Mouse (Mus musculus): ENCODE measurements around the gene Vac14. TPM values are rescaled to one million over a fixed set of nuclear protein-coding genes. Genes with fewer than 3 reads are reported as not detected.

Gene Vac14
- polyA plus RNA-seq, 1 experiment from 2014 or later, result 33.6 TPM

- H3K4me3 ChIP-seq, result peak within 1 kb of the TSS; percentile 83
- WGBS, result 3% methylated on average over 66 of the region's 75 CpGs
- H3K9ac ChIP-seq, result peak within 1 kb of the TSS; percentile 99
- peak within 1 kb of the TSS; percentile 94 for H3K27ac ChIP-seq (replicated peaks)
- no peaks in the 10 kb centered on the region for H3K27me3 ChIP-seq
- H3K36me3 ChIP-seq, result no peaks in the 10 kb centered on the region
- peaks cover 84% of the 10 kb centered on the region for H3K4me1 ChIP-seq (replicated peaks)
- H3K9me3 ChIP-seq, result no peaks in the 10 kb centered on the region
- ATAC-seq (ENCODE audit: low FRiP score, low read depth), result peak; percentile 68
- H3K4me2 ChIP-seq, result peak within 1 kb of the TSS; percentile 97
Observed at GRCm38 (mm10) chr8:110720685-110721598, 102.6 kb downstream of the Vac14 start, which contains the start of gene Mtss1l. Mtss1l (plus strand) TSS chr8:110721476.

DNA sequence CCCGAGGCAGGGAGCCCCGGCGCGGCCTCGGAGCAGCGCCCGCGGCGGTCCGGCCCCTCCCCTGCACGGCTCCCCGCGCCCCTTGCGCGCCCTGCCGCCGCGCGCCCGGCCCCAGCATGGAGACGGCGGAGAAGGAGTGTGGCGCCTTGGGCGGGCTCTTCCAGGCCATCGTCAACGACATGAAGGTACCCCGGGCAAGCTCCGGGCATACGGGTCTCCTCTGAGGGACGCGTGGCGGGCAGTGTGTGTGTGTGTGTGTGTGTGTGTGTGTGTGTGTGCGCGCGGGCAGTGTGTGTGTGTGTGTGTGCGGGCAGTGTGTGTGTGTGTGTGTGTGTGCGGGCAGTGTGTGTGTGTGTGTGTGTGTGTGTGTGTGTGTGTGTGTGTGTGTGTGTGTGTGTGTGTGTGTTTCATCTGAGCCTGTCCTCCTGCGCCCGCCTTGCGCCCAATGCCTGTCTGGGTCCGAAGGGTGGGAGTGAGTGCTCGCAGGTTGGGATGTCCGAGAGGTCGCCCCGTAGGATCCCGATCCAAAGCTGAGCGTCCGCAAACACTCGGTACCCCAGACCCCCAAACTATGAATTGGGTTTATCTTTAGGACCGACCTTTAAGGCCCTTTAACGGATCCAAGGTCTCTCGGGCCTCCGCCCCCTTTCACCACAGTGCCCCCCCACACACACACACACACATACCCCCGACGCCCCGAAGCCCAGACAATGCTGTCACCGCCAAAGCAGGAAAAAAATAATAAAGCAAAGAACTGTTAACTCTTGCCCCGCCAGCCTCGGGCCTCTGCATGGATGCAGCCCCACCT lies 103.4 kb downstream of the Vac14 start:
- Histone ChIP-seq H3K27me3 (no peaks in the 10 kb centered on the region), H3K4me3 (peak overlapping the region; percentile 83), H3K9ac (peak overlapping the region; percentile 99), H3K36me3 (no peaks in the 10 kb centered on the region), H3K27ac (replicated peaks) (peak overlapping the region; percentile 94), H3K9me3 (no peaks in the 10 kb centered on the region), H3K4me2 (peak overlapping the region; percentile 97), H3K4me1 (replicated peaks) (peaks cover 82% of the 10 kb centered on the region)
- ATAC-seq (ENCODE audit: low FRiP score, low read depth), result peak; percentile 38
- WGBS, result under 1% methylated on average over 48 of the region's 59 CpGs

DNA sequence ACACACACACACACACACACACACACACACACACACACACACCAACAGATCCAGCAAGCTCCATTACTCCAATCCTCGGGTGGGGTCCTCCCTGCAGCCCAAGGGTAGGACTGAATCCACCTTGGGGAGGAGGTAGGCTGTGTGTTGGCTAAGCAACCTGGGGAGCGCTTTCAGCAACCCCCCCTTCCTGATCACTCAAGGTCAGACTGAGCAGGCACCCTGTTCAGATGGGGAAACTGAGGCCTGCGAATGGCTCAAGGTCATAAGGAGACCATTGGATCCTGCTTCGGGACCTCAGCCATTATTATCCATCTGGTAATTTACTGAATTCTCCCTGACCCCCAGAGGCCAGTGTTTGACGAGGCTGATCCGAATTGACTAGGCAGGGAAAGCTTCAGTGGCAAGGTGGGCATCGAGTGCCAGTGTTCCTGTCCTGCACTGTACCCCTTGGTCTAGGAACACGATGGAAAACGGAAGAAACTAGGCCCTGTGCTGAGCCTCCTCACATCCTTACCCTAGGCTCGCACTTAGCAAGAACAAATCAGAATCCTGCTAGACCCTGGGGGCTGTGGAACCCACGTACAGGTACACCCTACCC lies 104.1 kb downstream of the Vac14 start:
- 29% methylated on average over 11 of the region's 11 CpGs for WGBS
- peak overlapping the region; percentile 94 for H3K27ac ChIP-seq (replicated peaks)
- no peaks in the 10 kb centered on the region for H3K9me3 ChIP-seq
- H3K36me3 ChIP-seq, result peaks cover 6% of the 10 kb centered on the region
- peak overlapping the region; percentile 83 for H3K4me3 ChIP-seq
- peak overlapping the region; percentile 99 for H3K9ac ChIP-seq
- peaks cover 82% of the 10 kb centered on the region for H3K4me1 ChIP-seq (replicated peaks)
- ATAC-seq (ENCODE audit: low FRiP score, low read depth), result no peak
- peak overlapping the region; percentile 97 for H3K4me2 ChIP-seq
- no peaks in the 10 kb centered on the region for H3K27me3 ChIP-seq

GRCm38 (mm10) chr8:110724493-110724892 lies 106.1 kb downstream of the Vac14 start:
- Histone ChIP-seq H3K27me3 (no peaks in the 10 kb centered on the region), H3K9me3 (no peaks in the 10 kb centered on the region), H3K9ac (0 out of 2 replicates have a peak overlapping the region, but pooled peaks have one; percentile 99), H3K4me1 (replicated peaks) (peaks cover 67% of the 10 kb centered on the region), H3K36me3 (peaks cover 26% of the 10 kb centered on the region), H3K4me3 (peak overlapping the region; percentile 13), H3K27ac (replicated peaks) (peak overlapping the region; percentile 75), H3K4me2 (peak overlapping the region; percentile 97)
- WGBS, result 81% methylated on average over 3 of the region's 3 CpGs
- no peak for ATAC-seq (ENCODE audit: low FRiP score, low read depth)

DNA sequence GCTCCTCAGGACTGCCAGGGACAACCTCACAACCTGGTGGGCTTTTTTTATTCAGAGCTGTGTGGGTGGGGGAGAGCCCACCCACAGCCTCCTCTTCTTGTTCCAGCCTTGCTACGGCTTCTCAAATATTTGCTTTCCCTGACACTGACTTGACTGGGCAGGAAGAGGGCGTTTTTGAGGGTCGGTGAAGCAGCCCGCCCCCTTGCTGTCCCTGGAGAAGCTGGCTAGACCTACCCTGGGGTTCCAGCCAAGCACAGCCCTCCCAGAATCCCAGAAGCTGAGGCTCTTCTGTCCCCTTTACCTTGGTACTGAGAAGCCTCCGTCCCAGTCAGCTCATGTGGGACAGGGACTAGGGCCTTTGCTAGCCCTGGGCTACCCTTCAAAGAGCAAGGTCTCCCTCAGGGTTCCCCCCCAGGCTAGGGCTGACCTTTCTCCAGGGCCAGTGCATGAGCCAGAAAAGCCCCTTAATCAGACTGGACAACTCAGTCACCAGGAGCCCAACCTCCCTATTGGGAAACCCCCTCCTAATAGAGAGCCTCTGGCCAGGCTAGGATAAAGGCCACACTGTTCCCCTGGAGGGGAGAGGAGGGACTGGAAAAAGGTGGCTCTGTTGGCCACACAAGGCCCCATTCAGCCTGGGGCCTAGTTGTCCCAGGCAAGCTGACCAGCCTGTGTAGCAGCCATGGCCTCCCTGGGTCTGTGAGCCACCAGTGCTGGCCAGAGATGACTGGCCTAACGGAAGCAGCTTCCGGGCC lies 106.9 kb downstream of the Vac14 start:
- H3K4me2 ChIP-seq, result peak overlapping the region; percentile 97
- peak; percentile 16; the same call in 1 of the 2 replicates for ATAC-seq (ENCODE audit: low FRiP score, low read depth)
- 48% methylated on average over 7 of the region's 7 CpGs for WGBS

GRCm38 (mm10) chr8:110726893-110727292 lies 108.5 kb downstream of the Vac14 start:
- H3K36me3 ChIP-seq, result peaks cover 49% of the 10 kb centered on the region

More for the DNA sequence above, 106.9 kb downstream of the Vac14 start:
- H3K4me3 ChIP-seq, result peak overlapping the region; percentile 13; the same call in 1 of the 2 replicates
- H3K27ac ChIP-seq (replicated peaks), result peak overlapping the region; percentile 75
- peaks cover 34% of the 10 kb centered on the region for H3K36me3 ChIP-seq
- peaks cover 60% of the 10 kb centered on the region for H3K4me1 ChIP-seq (replicated peaks)
- no peaks in the 10 kb centered on the region for H3K27me3 ChIP-seq
- no peaks in the 10 kb centered on the region for H3K9me3 ChIP-seq
- H3K9ac ChIP-seq, result 0 out of 2 replicates have a peak overlapping the region, but pooled peaks have one; percentile 99

DNA sequence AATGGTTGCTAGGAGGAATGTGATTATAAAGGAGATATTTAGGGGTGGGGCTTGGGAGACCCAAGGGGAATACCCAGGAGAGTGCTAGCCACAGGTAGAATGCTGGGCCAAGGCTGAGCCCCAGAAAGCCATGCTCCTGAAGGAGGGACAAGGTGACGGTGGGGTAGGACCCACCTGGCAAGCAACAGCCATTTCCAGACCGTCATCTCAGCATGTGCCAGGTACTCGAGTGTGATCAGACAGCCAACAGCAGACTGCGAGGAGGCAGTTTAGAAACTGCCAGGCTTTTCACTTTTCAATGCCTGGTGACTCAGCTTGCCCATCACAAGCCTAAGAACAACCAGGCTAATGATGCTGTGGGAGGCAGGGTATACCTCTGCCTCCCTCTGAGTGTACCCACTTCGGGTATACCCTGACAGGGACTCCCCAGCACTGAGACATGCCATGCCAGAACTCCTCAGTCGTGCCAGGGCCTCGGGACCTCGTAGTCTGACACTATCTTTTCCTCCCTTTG lies 113.0 kb downstream of the Vac14 start:
- Histone ChIP-seq H3K4me2 (no peak overlapping the region), H3K27ac (replicated peaks) (no peak overlapping the region), H3K4me3 (no peak overlapping the region), H3K9ac (no peak overlapping the region), H3K27me3 (no peaks in the 10 kb centered on the region), H3K4me1 (replicated peaks) (peaks cover 11% of the 10 kb centered on the region), H3K36me3 (peaks cover 88% of the 10 kb centered on the region), H3K9me3 (no peaks in the 10 kb centered on the region)
- WGBS, result 95% methylated on average over 8 of the region's 8 CpGs
- ATAC-seq (ENCODE audit: low FRiP score, low read depth), result no peak

More at GRCm38 (mm10) chr8:110726893-110727292, 108.5 kb downstream of the Vac14 start:
- Histone ChIP-seq H3K4me3 (no peak overlapping the region), H3K4me2 (0 out of 2 replicates have a peak overlapping the region, but pooled peaks have one; percentile 12), H3K4me1 (replicated peaks) (peaks cover 52% of the 10 kb centered on the region), H3K9me3 (no peaks in the 10 kb centered on the region), H3K27ac (replicated peaks) (peak overlapping the region; percentile 75; the same call in 1 of the 2 replicates), H3K9ac (peak overlapping the region; percentile 21; the same call in 1 of the 2 replicates), H3K27me3 (no peaks in the 10 kb centered on the region)
- 6% methylated on average over 18 of the region's 18 CpGs for whole genome bisulfite sequencing
- no peak for ATAC-seq (ENCODE audit: low FRiP score, low read depth)

DNA sequence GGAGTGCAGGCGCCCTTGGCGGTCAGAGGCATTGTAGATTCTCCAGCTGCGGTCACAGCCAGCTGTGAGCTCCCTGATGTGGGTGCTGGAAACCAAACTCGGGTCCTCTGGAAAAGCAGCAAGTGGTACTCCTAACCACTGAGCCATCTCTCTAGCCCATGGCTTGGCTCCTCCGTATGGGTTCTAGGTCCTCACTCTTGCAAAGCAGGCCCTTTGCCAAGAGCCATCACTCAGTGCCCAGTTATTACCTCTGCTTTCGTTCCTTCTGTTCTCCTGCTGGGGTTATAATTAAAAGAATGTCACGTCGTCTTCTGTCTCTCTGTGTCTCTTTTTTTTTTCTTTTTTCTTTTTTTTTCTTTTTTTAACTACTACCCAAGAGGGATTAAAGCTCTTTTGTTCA lies 114.7 kb downstream of the Vac14 start:
- no peak overlapping the region for H3K27ac ChIP-seq (replicated peaks)
- no peak overlapping the region for H3K4me2 ChIP-seq
- peaks cover 92% of the 10 kb centered on the region for H3K36me3 ChIP-seq
- H3K9me3 ChIP-seq, result no peaks in the 10 kb centered on the region
- ATAC-seq (ENCODE audit: low FRiP score, low read depth), result no peak
- H3K9ac ChIP-seq, result no peak overlapping the region
- H3K4me3 ChIP-seq, result no peak overlapping the region
- no peaks in the 10 kb centered on the region for H3K4me1 ChIP-seq (replicated peaks)
- H3K27me3 ChIP-seq, result no peaks in the 10 kb centered on the region
- 69% methylated on average over 8 of the region's 8 CpGs for WGBS

GRCm38 (mm10) chr8:110738591-110739195 lies 120.3 kb downstream of the Vac14 start:
- no peaks in the 10 kb centered on the region for H3K4me1 ChIP-seq (replicated peaks)
- 95% methylated on average over 34 of the region's 35 CpGs for WGBS
- H3K9ac ChIP-seq, result no peak overlapping the region
- H3K4me3 ChIP-seq, result no peak overlapping the region
- no peak for ATAC-seq (ENCODE audit: low FRiP score, low read depth)
- peaks cover 58% of the 10 kb centered on the region for H3K36me3 ChIP-seq
- H3K27me3 ChIP-seq, result no peaks in the 10 kb centered on the region
- no peaks in the 10 kb centered on the region for H3K9me3 ChIP-seq
- no peak overlapping the region for H3K4me2 ChIP-seq
- H3K27ac ChIP-seq (replicated peaks), result no peak overlapping the region

DNA sequence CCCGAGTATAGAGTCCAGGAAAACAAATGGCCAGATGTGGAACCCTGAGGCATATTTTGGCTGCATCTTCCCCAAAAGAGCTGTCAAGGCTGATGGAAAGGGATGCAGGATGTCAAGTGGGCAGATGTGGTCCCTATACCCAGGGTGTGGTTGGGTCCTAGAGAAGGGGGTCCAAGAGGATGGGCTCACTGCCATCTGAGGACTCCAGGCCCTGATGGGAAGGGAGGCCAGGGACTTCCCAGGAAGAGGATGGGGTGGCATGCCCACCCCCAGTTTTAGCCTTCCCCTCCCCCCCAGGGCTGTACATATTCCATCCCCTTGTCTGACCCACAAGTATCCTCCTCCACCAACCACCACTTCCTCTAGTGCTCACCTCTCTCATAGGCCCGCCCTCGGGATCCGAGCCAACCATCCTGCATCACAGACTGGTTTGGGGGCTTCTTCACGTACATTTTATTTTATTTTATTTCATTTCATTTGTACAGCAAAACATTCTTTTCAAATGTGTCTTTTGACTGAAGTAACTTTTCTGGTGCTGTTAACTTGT lies 122.3 kb downstream of the Vac14 start:
- no peak overlapping the region for H3K4me2 ChIP-seq
- peaks cover 41% of the 10 kb centered on the region for H3K36me3 ChIP-seq
- H3K27ac ChIP-seq (replicated peaks), result no peak overlapping the region
- H3K4me1 ChIP-seq (replicated peaks), result no peaks in the 10 kb centered on the region
- H3K27me3 ChIP-seq, result no peaks in the 10 kb centered on the region
- H3K9me3 ChIP-seq, result no peaks in the 10 kb centered on the region
- H3K9ac ChIP-seq, result no peak overlapping the region
- WGBS, result 87% methylated on average over 5 of the region's 5 CpGs
- no peak for ATAC-seq (ENCODE audit: low FRiP score, low read depth)
- no peak overlapping the region for H3K4me3 ChIP-seq

All from hindbrain, embryonic 15.5 days (tissue).